In the genomic region with DNA sequence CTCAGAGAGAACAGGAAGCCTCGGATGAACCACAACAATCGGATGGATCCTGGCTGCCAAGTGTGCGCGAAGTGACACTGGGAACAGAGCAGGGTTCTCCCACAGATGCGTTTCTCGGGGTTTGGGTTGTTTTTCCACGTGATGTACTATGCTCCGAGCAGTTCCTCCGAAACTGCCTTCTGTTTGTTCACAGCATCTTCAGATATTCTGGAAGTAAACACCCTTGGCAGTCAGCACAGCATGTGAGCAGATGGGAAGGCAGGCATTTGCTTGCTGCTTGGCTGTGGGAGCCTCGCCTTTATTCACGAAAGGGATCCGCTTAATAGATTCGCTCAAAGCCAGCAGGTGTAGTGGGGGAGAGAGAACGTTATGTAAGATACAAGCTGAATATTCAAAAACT, we compare ENCODE assay signal across 11 mouse cellular contexts. TPM values are rescaled to one million over a fixed set of nuclear protein-coding genes. Genes with fewer than 3 reads are reported as not detected.
A peak's percentile ranks its signal among the peaks of the same experiment; 100 is the strongest.
DNase-seq lines count a peak whose midpoint lies in the region; TF ChIP-seq lines count a peak whose summit lies in the region.
"Had no signal": no experiment of that assay in that cellular context is flagged by ENCODE, and none has a peak within 500 bp of the region (broad histone marks: within the 10 kb centered on the region; RNA-seq: fewer than 3 reads in every experiment).

No protein-coding gene starts in this region.

- H3K27ac ChIP-seq in kidney, adult 2 months (ENCODE audit: insufficient read depth, low read depth, low read length), result no peak overlapping the region
- H3K27ac ChIP-seq: embryonic facial prominence, embryonic 13.5 days; limb, embryonic 12.5 days had no signal

- 61% methylated on average over 14 of the region's 14 CpGs for WGBS in kidney, adult 2 months

- no peaks in the 10 kb centered on the region for H3K36me3 ChIP-seq in kidney, adult 2 months (ENCODE audit: control insufficient read depth, insufficient read depth, low read length)
- H3K36me3 ChIP-seq: embryonic facial prominence, embryonic 13.5 days; limb, embryonic 12.5 days had no signal

- H3K27me3 ChIP-seq in kidney, adult 2 months (replicated peaks; ENCODE audit: control insufficient read depth, insufficient read depth, low read length), result no peaks in the 10 kb centered on the region
- H3K27me3 ChIP-seq: embryonic facial prominence, embryonic 13.5 days; limb, embryonic 12.5 days had no signal

- TF ChIP-seq POLR2A in kidney, adult 2 months (IDR thresholded peaks at IDR 0.05; ENCODE audit: low read depth, low read length), result no peak

- TF ChIP-seq CTCF in kidney, adult 2 months (conservative IDR thresholded peaks at IDR 0.05; ENCODE audit: insufficient read depth, insufficient read length, low read depth, low read length), result no peak

- no peak overlapping the region for H3K4me3 ChIP-seq in kidney, adult 2 months (ENCODE audit: insufficient read depth, low read depth, low read length)
- H3K4me3 ChIP-seq: embryonic facial prominence, embryonic 13.5 days; limb, embryonic 12.5 days had no signal

- peak; percentile 86 for DNase-seq in brain, adult 2 months (ENCODE audit: low read depth, low spot score)
- peak; percentile 21 to 31 for DNase-seq in cerebellum, adult 18-20 months
- peak; percentile 54 to 67 for DNase-seq in frontal cortex, postnatal 36 days (ENCODE audit: low spot score in 2 of 2)
- peak; percentile 69 to 82 for DNase-seq in left cerebral cortex, postnatal 14 days (ENCODE audit: low spot score in 2 of 2)
- DNase-seq in gastrocnemius, postnatal 10 days, result no peak
- DNase-seq in kidney, adult 11 months, result no peak
- no peak for DNase-seq in kidney, adult 2 months
- DNase-seq: adrenal gland, adult 8-10 months; heart, adult 18-20 months had no signal

- intact Hi-C loops in left cerebral cortex, postnatal 14 days (cut with DNase I), result no loop called here

- no peaks in the 10 kb centered on the region for H3K4me1 ChIP-seq in kidney, adult 2 months (ENCODE audit: control insufficient read depth, insufficient read depth, low read length)
- H3K4me1 ChIP-seq: embryonic facial prominence, embryonic 13.5 days; limb, embryonic 12.5 days had no signal

RNA-seq across cellular contexts. Expression of gene Egr2, which starts 53.0 kb away (rescaled TPM):
- 10 to 100 TPM in 1 of 2 experiments, 1 to 10 TPM in 1; 7.1 to 10.5 TPM for total RNA-seq in left cerebral cortex, postnatal 14 days (2021)
- 1 to 10 TPM; 4.2 to 4.3 TPM for total RNA-seq in gastrocnemius, postnatal 10 days (2021)
- polyA plus RNA-seq in kidney, adult 2 months (2012; rRNA removed), result 0.57 and 1.8 TPM in 2 replicates

Comparison
In these comparisons a context has a peak if more than half of its experiments do, and no peak if none do; other contexts are left out.
1. DNase-seq: peak in brain, adult 2 months (single experiment), cerebellum, adult 18-20 months (2 of 2), frontal cortex, postnatal 36 days (2 of 2) and left cerebral cortex, postnatal 14 days (2 of 2); none in gastrocnemius, postnatal 10 days (single experiment), kidney, adult 11 months (single experiment) and kidney, adult 2 months (single experiment).